Mouse (Mus musculus) bone marrow, adult 2 months (tissue): Measurements from ENCODE around the gene Rbm4.

ENCODE experiments used
- CTCF ChIP-seq: fragments of 200-500 bp; IDR thresholded peaks from 2 replicates; pipeline ENCODE4 v1.5.1; 2011; ENCODE audit warnings: low read length, control low read depth; ENCODE audit not compliant: control insufficient read depth, insufficient read depth
- POLR2A ChIP-seq: fragments of 200-500 bp; IDR thresholded peaks from 2 replicates; pipeline ENCODE4 v1.6.1; 2011; ENCODE audit warnings: low read depth, mild to moderate bottlenecking, control low read depth, low read length, borderline replicate concordance; ENCODE audit not compliant: control insufficient read depth

DNA sequence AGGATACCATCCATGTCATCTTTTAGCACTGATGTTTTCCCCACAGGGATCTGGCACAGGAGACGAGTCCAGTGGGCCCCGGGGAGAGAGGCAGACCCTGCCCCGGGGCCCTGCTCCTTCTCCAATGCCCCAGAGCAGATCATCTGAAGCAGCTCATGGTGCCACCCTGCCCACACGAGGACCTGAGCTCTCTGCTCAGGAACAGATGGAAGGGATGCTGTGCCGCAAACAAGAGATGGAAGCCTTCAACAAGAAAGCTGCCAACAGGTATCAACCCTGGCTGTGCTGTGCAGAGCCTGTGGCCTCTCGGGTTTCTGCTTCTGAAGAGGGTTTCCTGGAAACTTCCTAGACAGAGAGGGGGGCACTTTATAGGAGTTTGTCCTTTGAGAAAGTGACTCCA, 43.7 kb downstream of the Rbm4 start:
- TF ChIP-seq CTCF (no peak), POLR2A (no peak)
